Mouse (Mus musculus) ovary, postnatal 10 days (tissue): Measurements from ENCODE around the gene Foxd4.

ENCODE experiments used
- DNase-seq: peaks from one replicate; pipeline ENCODE4 v3.0.0; 2022; ENCODE audit warnings: low spot score

Foxd4 gene

DNA sequence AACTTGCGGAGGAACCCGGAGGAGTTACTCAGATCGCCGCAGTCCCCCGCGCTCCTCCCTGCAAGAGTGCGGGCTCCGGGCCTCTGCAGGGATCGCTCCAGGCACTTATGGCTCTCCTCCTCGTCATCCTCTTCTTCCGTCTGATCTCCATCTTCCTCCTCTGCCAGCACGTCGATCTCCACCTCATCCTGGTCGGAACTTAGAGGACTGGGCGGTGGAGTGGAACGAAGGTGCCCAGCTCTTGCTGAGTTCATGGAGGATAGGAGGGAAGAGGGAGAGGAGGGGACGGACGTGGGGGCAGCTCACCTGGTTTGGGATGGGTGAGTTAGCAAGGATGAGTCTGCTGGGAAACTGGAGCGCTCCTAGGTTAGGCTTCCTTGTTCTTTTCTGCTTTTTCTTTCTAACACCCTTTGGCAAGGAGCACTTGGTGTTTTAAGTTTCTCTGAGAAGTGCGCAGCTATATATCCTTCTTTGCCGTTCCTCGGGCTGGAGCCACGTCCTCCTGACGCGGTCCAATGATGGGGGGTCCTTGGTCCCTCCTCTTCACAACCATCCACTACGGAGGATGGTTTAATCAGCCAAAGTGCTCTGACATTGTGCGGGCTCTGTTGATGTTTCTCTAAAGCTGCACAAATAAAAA lies at the start of gene Foxd4:
Foxd4 (minus strand) TSS at position 617 of the 640 bp plus-strand sequence.
- DNase-seq, result no peak

DNA sequence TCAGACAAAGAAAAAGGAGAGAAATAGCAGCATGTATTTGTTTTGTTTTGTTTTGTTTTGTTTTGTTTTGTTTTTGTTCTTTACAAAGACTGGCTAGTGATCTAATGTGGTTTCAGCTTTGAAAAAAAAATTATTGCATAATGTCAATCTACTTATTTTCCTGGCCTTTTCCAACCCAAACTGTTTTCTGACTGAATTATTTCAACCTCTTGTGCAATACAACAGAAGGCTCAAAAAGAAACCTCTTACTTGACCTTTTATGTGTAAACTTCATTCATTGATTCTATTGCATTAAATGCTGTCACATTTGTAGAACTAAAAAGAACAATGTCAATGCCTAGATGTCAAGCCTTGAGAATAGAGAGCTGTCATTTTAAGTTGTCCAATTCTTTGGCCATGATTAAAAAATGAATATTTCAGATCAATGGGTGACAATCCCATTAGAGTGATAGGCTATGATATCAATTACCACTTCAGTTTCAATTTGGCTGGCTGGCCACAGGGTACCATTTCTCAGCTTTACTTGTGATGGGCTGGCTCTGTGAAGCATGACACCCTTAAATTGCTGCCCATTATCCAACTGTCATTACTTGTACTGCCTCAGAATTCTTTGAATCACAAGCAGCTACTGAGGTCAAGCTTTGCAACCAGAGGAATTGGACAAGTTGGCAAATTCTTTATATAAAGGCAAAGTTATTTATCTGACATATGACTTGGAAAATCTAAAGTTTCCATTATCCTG lies 44.7 kb upstream of the Foxd4 start:
- no peak for DNase-seq

- DNase-seq, result no peak
Measured at GRCm38 (mm10) chr19:24937084-24937483, 36.1 kb upstream of the Foxd4 start.

DNA sequence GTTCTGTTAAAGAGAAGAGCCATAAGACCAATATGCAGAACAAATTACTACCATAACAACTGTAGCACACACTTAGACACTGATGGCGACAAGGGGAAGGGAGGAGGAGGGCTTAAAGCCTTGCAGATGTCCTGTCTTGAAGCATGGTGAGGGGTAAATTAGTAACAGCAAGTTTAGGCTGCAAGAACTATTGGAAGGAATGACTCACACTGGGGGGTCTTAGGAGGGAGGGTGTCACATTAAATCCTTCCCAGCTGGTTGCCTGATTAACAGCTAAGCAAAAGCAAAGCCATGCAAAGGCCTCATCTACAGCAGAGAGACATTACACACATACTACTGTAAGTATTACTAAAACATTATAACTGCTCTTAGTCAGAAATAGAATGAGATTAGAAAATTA lies 28.0 kb upstream of the Foxd4 start:
- DNase-seq, result no peak

GRCm38 (mm10) chr19:24920866-24921265 lies 19.9 kb upstream of the Foxd4 start:
- no peak for DNase-seq

GRCm38 (mm10) chr19:24908385-24909155 lies 7.6 kb upstream of the Foxd4 start:
- no peak for DNase-seq

DNA sequence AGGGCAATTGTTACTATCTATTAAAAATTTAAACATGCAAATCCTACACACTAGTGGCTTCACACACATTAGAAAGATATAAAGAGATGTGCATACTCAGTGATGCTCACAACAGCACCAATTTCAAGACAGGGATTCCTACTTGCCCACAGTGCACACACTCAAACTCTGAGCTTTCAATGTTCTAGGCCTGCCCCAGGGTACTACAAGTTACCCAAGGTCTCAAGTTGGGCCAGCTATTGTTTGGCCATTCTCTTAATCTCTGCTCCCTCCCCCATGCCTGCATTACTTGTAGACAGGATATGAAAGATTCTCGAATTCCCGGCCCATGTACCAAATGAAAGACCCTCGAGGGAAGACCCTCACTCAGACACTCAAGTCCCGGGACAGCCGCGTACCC lies 6.7 kb upstream of the Foxd4 start:
- DNase-seq, result no peak

DNA sequence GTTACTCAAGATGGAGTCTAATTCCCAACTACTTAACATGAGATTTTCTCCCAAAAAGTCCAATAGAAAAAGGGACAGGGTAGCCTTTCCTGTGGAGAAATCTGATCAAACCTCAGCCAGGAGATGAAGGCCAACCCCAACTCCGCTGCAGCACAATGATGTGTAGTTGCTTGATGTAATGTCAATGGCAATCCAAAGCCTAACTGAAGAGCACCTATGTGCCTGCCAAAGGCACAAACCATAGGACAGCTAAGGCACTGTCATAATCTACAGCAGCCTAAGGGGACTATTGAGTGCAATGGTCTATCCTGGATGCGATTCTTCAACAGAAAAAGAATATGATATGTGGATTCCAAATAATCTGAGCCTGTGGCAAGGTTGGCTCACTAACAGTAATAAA lies 1.8 kb upstream of the Foxd4 start:
- DNase-seq, result no peak

GRCm38 (mm10) chr19:24902256-24902655 lies 1.3 kb upstream of the Foxd4 start:
- no peak for DNase-seq

DNA sequence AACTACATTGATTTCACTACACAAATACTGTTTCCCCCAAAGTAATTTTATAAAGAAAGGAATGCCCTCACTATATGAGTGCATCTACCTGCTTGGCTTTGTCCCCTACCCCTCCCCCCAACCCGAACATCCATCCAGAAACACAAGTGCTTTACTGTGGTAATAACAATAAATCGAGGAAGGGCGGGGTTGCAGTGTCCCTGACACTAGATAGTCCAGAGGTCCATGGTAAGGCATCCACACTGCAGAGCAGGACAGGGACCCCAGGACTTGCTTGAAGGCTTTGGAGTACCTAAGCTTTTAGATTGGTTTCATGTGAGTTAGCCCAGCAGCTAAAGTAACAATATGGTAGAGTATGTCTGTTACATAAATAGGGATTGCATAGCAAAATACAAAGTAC lies 669 bp upstream of the Foxd4 start:
- no peak for DNase-seq

DNA sequence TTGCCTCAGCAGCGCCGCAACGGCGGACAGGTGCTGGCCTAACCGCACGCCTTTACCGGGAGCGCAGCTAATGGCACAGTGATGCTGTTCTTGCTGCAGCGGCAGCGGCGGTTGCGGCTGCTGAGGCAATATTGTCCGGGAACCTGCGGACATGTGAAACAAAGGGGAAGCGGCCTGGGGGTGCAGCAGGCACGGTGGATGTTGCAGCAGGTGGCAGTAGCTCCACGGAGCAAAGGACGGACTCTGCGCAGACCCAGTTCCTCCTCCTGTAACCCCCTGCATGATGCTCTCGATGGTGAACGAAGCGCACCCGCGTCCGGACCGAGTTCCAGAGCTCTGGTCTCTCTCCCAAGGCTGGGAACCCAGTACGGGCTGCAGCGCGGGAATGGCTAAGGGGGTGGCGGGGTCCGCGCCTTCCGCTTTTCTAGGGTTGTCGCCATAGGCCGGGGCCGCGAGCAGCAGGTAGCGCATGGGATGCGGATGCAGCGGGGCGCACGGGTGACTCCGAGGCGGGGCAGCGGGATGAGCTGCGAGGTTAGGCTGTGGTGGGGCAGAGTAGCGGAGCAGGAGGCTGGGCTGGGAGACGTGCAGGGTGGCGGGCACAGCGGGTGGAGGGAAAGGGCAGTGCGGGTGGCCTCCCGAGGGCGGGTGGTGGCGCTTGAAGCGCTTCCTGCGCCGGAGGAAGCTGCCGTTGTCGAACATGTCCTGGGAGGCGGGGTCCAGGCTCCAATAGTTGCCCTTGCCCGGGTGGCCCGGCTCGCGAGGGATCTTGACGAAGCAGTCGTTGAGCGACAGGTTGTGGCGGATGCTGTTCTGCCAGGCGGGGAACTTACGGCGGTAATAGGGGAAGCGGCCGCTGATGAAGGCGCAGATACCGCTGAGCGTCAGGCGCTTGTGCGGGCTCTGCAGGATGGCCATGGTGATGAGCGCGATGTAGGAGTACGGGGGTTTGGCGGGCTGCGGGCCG lies 1.1 kb downstream of the Foxd4 start:
- DNase-seq, result no peak

DNA sequence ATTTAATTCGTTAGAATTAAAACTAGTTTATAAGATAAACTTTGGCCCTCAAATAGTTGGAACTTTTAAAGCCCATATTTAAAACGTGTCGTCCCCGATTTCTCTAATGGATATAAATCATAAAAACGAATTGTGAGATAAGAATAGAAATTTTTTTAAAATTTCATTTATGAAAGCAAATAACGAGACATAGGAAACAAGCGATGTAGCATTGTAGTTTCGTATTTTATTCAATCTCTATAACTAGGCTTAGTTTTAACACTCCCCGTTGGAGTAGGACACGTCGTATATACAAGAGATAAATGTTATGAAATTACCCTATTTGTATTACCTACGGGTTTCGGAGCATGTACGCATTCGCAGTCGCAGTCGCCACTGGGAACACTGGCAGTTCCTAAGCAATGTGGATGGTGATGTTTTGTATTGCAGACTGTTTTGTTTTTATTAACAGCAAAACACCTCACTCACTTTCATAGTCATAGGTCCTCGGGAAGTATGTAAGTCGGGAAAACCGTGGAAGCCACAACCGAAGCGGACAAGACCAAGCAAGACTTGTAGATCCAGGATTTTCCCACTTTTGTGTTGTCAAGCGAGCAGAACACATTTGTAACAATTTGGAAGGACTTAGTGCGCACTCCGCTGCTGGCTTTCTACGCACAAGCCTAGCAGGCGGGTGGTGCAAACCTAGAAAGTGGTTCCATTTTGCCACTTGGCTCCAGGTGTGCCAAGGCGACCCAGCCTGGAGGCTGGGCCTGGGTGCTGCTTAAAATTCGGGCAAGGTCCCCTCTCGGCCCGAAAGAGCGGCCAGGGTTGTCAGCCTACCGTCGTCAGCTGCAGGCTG lies 2.0 kb downstream of the Foxd4 start:
- DNase-seq, result no peak

DNA sequence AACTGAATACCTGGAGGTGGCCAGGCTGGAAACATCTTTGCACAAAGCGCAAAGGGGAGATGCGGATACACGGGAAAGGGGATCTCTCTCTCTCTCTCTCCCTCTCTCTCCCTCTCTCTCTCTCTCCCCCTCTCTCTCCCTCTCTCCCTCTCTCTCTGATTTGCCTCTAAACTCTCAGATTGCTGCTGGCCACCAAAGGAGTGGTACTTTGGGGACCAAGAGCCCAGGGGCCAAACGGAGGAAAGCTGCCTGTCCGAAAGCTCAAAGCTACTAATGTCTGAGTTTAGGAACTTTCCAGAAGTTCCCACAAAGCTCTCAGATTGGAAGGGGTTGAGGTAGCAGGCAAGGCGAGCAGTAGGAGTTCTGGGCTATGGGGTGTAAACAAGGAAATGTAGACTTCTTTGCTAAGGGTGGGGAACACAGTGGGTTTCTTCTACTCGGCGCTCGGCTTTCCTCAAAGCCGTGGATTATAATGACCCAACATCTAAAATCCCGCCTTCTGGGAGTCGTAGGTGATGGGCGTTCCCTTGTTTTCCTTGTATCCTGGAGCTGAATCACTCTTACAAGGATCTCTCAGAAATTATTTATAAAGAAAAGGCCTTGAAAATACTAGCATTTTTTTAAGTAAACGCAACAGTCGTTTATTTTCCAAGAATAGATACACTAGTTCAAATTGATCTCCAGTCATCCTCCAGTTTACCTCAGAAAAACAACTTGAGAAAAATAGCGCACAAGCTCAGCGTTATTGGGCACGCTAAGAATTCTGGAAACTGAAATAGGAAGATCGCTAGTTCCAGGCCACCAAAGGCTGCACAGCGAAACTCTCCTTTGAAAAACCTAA lies 2.9 kb downstream of the Foxd4 start:
- DNase-seq, result no peak

DNA sequence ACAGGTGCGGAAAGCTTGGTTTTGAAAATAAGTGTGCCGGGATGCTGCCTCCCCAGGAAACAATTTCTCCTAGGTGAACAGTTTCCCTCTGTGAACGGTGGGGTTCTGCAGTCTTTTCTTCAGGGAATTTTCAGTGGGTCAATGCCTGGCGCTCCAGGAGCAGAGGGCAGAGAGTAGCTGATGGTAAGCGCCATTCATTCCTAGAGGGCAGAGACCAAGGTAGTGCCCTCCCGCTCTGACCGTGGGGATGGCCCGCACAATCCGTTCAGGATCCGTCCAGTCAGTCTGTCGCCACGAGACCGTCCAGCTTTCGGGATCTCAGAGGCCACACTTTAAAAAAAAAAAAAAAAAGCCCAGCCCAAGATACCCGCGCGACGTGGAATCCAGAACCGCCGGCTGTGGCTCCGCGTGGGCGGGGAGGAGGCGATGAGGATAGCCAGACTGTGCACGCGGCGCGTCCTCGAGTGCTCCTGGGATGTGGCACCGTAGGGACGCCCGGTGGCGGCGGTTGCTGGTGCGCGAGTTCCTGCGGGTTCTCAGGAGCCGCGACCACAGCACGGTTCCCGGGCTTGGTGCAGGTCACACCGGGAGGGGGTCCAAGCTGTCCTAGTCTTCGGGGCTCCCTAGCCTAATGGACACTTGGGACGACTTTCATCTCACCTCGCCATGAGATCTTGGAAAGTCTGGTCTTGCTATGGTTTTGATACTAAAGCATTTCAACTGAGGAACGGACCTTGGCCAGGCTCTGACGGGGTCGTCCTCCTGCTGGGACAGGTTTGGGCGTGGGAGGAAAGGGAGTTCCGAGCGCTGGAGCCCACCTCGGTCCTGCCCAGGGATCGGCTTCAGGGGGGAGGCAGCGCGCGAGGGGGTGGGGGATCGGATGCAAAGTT lies 3.7 kb downstream of the Foxd4 start:
- DNase-seq, result no peak

DNA sequence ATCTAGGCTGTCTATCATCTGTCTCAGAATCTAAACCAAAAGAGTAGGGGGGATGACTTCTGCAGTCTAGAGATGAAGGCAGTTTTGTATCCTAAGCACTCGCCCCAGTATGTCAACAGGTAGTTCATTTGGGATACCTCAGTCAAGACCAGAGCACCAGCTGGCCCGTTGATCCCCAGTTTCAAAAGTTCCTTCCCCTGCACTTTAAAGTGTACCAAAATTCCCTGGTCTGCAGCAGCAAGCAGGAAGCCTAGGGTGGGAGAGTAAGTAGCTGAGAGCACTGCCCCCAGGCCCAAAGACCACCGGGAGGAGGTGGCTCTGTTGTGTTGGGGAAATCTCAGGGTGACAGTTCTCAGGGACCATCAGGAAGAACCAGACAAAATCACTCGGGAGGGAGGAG lies 4.5 kb downstream of the Foxd4 start:
- no peak for DNase-seq

DNA sequence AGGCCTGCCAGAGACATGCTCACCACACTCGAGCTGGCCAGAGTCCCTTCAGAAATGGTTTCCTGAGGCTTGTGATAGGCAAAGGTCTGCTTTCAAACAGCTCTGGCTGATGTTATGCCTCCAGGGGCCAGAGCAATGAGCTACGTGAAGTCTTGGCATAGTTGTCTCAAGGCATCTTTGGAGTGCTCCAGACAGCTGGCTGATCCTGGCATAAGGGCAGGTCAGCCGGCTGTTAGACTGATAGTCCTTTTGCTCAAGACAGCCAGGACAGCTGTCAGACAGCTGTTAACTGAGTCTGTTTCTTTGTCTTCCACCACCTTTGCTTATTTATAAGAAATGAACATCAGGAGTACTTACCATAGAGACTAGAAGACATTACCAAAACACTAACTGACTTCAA lies 14.1 kb downstream of the Foxd4 start:
- DNase-seq, result no peak

GRCm38 (mm10) chr19:24885504-24885903 lies 15.5 kb downstream of the Foxd4 start:
- DNase-seq, result no peak

GRCm38 (mm10) chr19:24881237-24881636 lies 19.8 kb downstream of the Foxd4 start:
- DNase-seq, result no peak
